Mouse (Mus musculus): ENCODE measurements around the gene Pax2. TPM values are rescaled to one million over a fixed set of nuclear protein-coding genes. Genes with fewer than 3 reads are reported as not detected.

Pax2 gene
- polyA plus RNA-seq, 1 experiment from 2014 or later: not detected

- H3K4me3 ChIP-seq (ENCODE audit: low read depth, low read length): no peak overlapping the region
- H3K4me2 ChIP-seq (replicated peaks; ENCODE audit: low read depth, low read length): no peak overlapping the region
- no peak for ATAC-seq (ENCODE audit: insufficient number of reproducible peaks, insufficient read depth, low FRiP score, low read depth)
- H3K9me3 ChIP-seq (ENCODE audit: control insufficient read depth, low read depth, low read length): no peaks in the 10 kb centered on the region
- H3K36me3 ChIP-seq (ENCODE audit: control insufficient read depth, insufficient read depth, low read length): no peaks in the 10 kb centered on the region
- peaks cover 70% of the 10 kb centered on the region for H3K27me3 ChIP-seq (ENCODE audit: control insufficient read depth, insufficient read depth, low read length)
- H3K9ac ChIP-seq (replicated peaks; ENCODE audit: low read depth, low read length): no peak overlapping the region
- WGBS: 2% methylated on average over 31 of the region's 31 CpGs
- H3K27ac ChIP-seq (ENCODE audit: low read length): no peak overlapping the region
- peaks cover 11% of the 10 kb centered on the region for H3K4me1 ChIP-seq (ENCODE audit: control insufficient read depth, insufficient read depth, low read length)
These were observed 3.5 kb upstream of the Pax2 start for GRCm38 (mm10) chr19:44752056-44752940.

GRCm38 (mm10) chr19:44753361-44753760 lies 2.5 kb upstream of the Pax2 start:
- Histone ChIP-seq H3K4me2 (replicated peaks; ENCODE audit: low read depth, low read length) (no peak overlapping the region), H3K27me3 (ENCODE audit: control insufficient read depth, insufficient read depth, low read length) (peaks cover 63% of the 10 kb centered on the region), H3K9me3 (ENCODE audit: control insufficient read depth, low read depth, low read length) (no peaks in the 10 kb centered on the region), H3K4me1 (ENCODE audit: control insufficient read depth, insufficient read depth, low read length) (peaks cover 11% of the 10 kb centered on the region), H3K9ac (replicated peaks; ENCODE audit: low read depth, low read length) (no peak overlapping the region), H3K36me3 (ENCODE audit: control insufficient read depth, insufficient read depth, low read length) (no peaks in the 10 kb centered on the region), H3K4me3 (ENCODE audit: low read depth, low read length) (no peak overlapping the region), H3K27ac (ENCODE audit: low read length) (no peak overlapping the region)
- 3% methylated on average over 14 of the region's 14 CpGs for WGBS
- ATAC-seq (ENCODE audit: insufficient number of reproducible peaks, insufficient read depth, low FRiP score, low read depth): no peak

DNA sequence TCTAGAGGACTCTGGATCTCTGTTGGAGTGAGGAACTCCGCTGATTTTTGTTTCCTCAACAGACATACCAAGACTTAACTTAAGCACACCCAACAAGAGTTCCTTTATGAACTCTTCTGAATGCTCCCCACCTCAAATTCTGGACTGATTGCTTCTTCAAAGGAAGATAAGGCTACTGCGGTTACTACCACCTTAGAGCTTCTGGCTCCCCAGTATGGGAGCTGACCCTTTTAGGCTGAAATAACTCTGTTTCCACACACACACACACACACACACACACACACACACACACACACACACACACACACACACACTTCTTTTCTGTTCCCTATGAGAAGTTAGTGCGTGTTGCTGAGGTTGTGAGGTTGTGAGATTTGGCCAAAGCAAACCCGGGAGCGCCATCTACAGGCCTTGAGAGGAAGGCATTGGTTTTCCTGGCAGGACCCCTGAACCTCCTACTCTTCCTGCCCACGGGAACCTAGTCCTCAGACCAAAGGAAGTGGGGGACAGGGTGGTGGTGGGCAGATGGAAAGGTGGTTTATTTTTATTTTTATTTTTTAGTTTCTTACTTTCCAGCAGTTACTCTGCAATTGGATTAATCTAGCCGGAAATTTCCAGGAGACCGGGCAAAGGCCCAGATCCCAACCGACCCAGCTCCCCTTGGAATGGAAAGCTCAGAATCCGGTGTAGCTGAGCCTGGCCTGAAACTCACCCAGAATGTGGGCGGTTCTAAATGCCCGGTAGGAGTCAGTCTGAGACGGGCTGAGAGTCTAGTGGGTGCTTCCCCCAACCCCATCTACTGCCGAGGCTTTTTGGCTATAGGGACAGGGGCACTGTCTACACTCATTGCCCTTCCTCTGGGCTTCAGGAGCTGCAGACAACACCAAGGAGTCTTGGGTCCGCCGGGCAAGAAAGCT lies 1.1 kb upstream of the Pax2 start:
- H3K4me2 ChIP-seq (replicated peaks; ENCODE audit: low read depth, low read length): no peak overlapping the region
- H3K9me3 ChIP-seq (ENCODE audit: control insufficient read depth, low read depth, low read length): no peaks in the 10 kb centered on the region
- no peaks in the 10 kb centered on the region for H3K36me3 ChIP-seq (ENCODE audit: control insufficient read depth, insufficient read depth, low read length)
- H3K4me3 ChIP-seq (ENCODE audit: low read depth, low read length): no peak overlapping the region
- ATAC-seq (ENCODE audit: insufficient number of reproducible peaks, insufficient read depth, low FRiP score, low read depth): no peak
- 2% methylated on average over 16 of the region's 16 CpGs for WGBS
- no peak overlapping the region for H3K27ac ChIP-seq (ENCODE audit: low read length)
- H3K4me1 ChIP-seq (ENCODE audit: control insufficient read depth, insufficient read depth, low read length): peaks cover 13% of the 10 kb centered on the region
- no peak overlapping the region for H3K9ac ChIP-seq (replicated peaks; ENCODE audit: low read depth, low read length)
- peaks cover 64% of the 10 kb centered on the region for H3K27me3 ChIP-seq (ENCODE audit: control insufficient read depth, insufficient read depth, low read length)

DNA sequence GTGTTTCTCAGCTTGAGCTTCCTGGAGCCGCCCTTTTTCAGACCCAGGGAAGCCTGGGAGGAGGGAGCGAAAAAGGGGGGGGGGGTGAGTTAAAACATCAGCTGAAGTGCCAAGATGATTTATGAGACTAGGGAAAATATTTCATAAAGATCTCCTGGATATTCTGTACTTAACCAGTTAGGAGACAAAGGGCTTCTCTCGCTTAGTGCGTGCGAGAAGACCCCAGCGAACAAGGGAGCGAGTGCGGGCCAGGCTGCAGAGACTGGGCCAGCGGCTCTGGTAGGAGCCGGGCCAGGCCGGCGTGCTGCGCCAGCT lies 510 bp upstream of the Pax2 start:
- peaks cover 13% of the 10 kb centered on the region for H3K4me1 ChIP-seq (ENCODE audit: control insufficient read depth, insufficient read depth, low read length)

GRCm38 (mm10) chr19:44756421-44757230 lies 781 bp downstream of the Pax2 start:
- peaks cover 63% of the 10 kb centered on the region for H3K27me3 ChIP-seq (ENCODE audit: control insufficient read depth, insufficient read depth, low read length)
- no peak for ATAC-seq (ENCODE audit: insufficient number of reproducible peaks, insufficient read depth, low FRiP score, low read depth)
- WGBS: under 1% methylated on average over 57 of the region's 71 CpGs
- H3K4me1 ChIP-seq (ENCODE audit: control insufficient read depth, insufficient read depth, low read length): peaks cover 10% of the 10 kb centered on the region
- H3K27ac ChIP-seq (ENCODE audit: low read length): no peak overlapping the region
- H3K4me2 ChIP-seq (replicated peaks; ENCODE audit: low read depth, low read length): peak overlapping the region; percentile 46
- peak overlapping the region; percentile 27 for H3K4me3 ChIP-seq (ENCODE audit: low read depth, low read length)
- H3K9ac ChIP-seq (replicated peaks; ENCODE audit: low read depth, low read length): no peak overlapping the region
- H3K9me3 ChIP-seq (ENCODE audit: control insufficient read depth, low read depth, low read length): no peaks in the 10 kb centered on the region
- H3K36me3 ChIP-seq (ENCODE audit: control insufficient read depth, insufficient read depth, low read length): no peaks in the 10 kb centered on the region

More for the DNA sequence above, 510 bp upstream of the Pax2 start:
- Histone ChIP-seq H3K27ac (ENCODE audit: low read length) (no peak overlapping the region), H3K36me3 (ENCODE audit: control insufficient read depth, insufficient read depth, low read length) (no peaks in the 10 kb centered on the region), H3K27me3 (ENCODE audit: control insufficient read depth, insufficient read depth, low read length) (peaks cover 66% of the 10 kb centered on the region), H3K9me3 (ENCODE audit: control insufficient read depth, low read depth, low read length) (no peaks in the 10 kb centered on the region), H3K9ac (replicated peaks; ENCODE audit: low read depth, low read length) (no peak overlapping the region), H3K4me3 (ENCODE audit: low read depth, low read length) (no peak overlapping the region), H3K4me2 (replicated peaks; ENCODE audit: low read depth, low read length) (no peak overlapping the region; the same call in 1 of the 2 replicates)
- 2% methylated on average over 13 of the region's 13 CpGs for WGBS
- no peak for ATAC-seq (ENCODE audit: insufficient number of reproducible peaks, insufficient read depth, low FRiP score, low read depth)

DNA sequence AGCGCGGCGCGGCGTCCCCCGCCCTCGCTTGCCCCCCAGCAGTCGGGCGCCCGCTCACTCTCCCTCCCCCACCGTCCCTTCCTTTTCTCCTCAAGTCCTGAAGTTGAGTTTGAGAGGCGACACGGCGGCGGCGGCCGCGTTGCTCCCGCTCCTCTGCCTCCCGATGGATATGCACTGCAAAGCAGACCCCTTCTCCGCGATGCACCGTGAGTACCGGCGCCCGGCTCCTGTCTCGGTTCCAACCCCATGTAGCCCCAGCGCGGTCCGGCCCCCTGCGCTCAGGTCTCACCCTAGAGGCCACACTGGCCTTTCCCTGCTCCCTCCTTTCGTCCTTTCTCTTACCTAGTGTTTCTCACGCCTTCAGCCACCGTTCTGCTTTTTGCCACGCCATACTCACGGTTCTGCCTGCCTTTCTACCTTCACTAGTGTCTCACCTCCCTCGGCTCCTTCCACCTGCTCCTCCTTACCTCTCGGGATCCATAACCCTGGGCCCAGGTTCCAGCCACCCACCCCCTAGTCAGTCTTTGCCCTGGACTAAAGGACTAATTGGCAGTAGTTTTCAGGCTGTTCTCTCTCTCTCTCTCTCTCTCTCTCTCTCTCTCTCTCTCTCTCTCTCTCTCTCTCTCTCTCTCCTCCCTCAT lies 1.5 kb downstream of the Pax2 start:
- no peak overlapping the region for H3K27ac ChIP-seq (ENCODE audit: low read length)
- H3K9ac ChIP-seq (replicated peaks; ENCODE audit: low read depth, low read length): no peak overlapping the region

DNA sequence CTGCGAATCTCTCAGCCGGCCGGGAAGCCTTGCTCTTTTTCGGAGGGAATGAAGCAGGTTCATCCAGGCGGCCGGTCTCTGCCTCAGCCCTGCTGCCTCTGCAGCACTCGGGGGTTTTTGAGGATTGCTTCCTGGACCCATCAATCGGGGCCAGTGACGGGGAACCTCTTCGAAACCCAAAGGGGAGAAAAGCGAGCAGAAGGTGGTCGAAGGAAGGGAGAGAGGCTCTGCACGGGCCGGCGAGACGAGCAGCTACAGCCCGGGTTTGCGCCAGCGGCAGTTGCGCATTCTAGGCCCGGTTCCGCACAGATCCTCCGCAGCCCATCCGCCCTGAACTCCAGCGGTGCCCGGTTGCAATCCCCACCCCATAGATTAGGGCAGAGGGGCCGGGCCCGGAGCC lies 3.0 kb downstream of the Pax2 start:
- H3K4me1 ChIP-seq (ENCODE audit: control insufficient read depth, insufficient read depth, low read length): peaks cover 10% of the 10 kb centered on the region
- H3K36me3 ChIP-seq (ENCODE audit: control insufficient read depth, insufficient read depth, low read length): no peaks in the 10 kb centered on the region
- H3K4me3 ChIP-seq (ENCODE audit: low read depth, low read length): no peak overlapping the region
- under 1% methylated on average over 28 of the region's 28 CpGs for WGBS
- no peak for ATAC-seq (ENCODE audit: insufficient number of reproducible peaks, insufficient read depth, low FRiP score, low read depth)
- no peak overlapping the region for H3K9ac ChIP-seq (replicated peaks; ENCODE audit: low read depth, low read length)
- H3K27me3 ChIP-seq (ENCODE audit: control insufficient read depth, insufficient read depth, low read length): peaks cover 62% of the 10 kb centered on the region
- no peaks in the 10 kb centered on the region for H3K9me3 ChIP-seq (ENCODE audit: control insufficient read depth, low read depth, low read length)
- no peak overlapping the region for H3K27ac ChIP-seq (ENCODE audit: low read length)
- no peak overlapping the region for H3K4me2 ChIP-seq (replicated peaks; ENCODE audit: low read depth, low read length)

More for the DNA sequence above, 1.5 kb downstream of the Pax2 start:
- Histone ChIP-seq H3K4me1 (ENCODE audit: control insufficient read depth, insufficient read depth, low read length) (peaks cover 10% of the 10 kb centered on the region), H3K27me3 (ENCODE audit: control insufficient read depth, insufficient read depth, low read length) (peaks cover 63% of the 10 kb centered on the region), H3K4me3 (ENCODE audit: low read depth, low read length) (peak overlapping the region; percentile 27), H3K9me3 (ENCODE audit: control insufficient read depth, low read depth, low read length) (no peaks in the 10 kb centered on the region), H3K4me2 (replicated peaks; ENCODE audit: low read depth, low read length) (peak overlapping the region; percentile 46; the same call in 1 of the 2 replicates), H3K36me3 (ENCODE audit: control insufficient read depth, insufficient read depth, low read length) (no peaks in the 10 kb centered on the region)
- WGBS: under 1% methylated on average over 36 of the region's 38 CpGs
- ATAC-seq (ENCODE audit: insufficient number of reproducible peaks, insufficient read depth, low FRiP score, low read depth): no peak
